Mouse (Mus musculus) adrenal gland, postnatal 10 days (tissue): ENCODE results near the gene Zkscan17. TPM values are rescaled to one million over a fixed set of nuclear protein-coding genes. Genes with fewer than 3 reads are reported as not detected.
A peak's percentile ranks its signal among the peaks of the same experiment; 100 is the strongest.
"Not testable (repeated sequence)": the region's sequence is repeated elsewhere in the genome, so short reads cannot be mapped to it uniquely, and the experiment has no call there.

ENCODE experiments used
- DNase-seq: peaks from one replicate; pipeline ENCODE4 v3.0.0; 2021; ENCODE audit warnings: mixed read lengths
- long read RNA-seq, 2 experiments: library from polyadenylated mRNA; stranded (forward); transcript quantifications; one replicate each; pipeline ENCODE4 v2.0.0; 2021
- total RNA-seq, 2 experiments: library from RNA; stranded (reverse); gene quantifications; 2 replicates each; pipeline ENCODE4 v1.2.3; 2021

Zkscan17 gene
- 10 to 100 TPM; 22.6 to 23.4 TPM for total RNA-seq
- long read RNA-seq, experiment 1, partial matches to known transcripts: 1 of 19 reads
- long read RNA-seq, experiment 1, other reads (novel, unspliced or antisense): 18 of 19 reads
- long read RNA-seq, experiment 2, full-length matches to known transcripts: 5 of 12 reads
- long read RNA-seq, experiment 2, partial matches to known transcripts: 1 of 12 reads
- long read RNA-seq, experiment 2, other reads (novel, unspliced or antisense): 6 of 12 reads

- peak; percentile 49 for DNase-seq
Measured at GRCm38 (mm10) chr11:59526472-59527080, at the start of gene Zkscan17. Zkscan17 (minus strand) TSS chr11:59526751.

GRCm38 (mm10) chr11:59576135-59576534, 49.6 kb upstream of the Zkscan17 start, which contains the start of gene Olfr222:
Olfr222 (minus strand) TSS chr11:59576235.
- not testable (repeated sequence) for DNase-seq

- DNase-seq: peak; percentile 64
Measured at GRCm38 (mm10) chr11:59575726-59576125, 49.2 kb upstream of the Zkscan17 start.

GRCm38 (mm10) chr11:59569306-59569705, 42.8 kb upstream of the Zkscan17 start:
- DNase-seq: peak; percentile 29

GRCm38 (mm10) chr11:59562837-59563236, 36.3 kb upstream of the Zkscan17 start:
- DNase-seq: no peak

GRCm38 (mm10) chr11:59562336-59562735, 35.8 kb upstream of the Zkscan17 start:
- no peak for DNase-seq

GRCm38 (mm10) chr11:59560906-59561305, 34.4 kb upstream of the Zkscan17 start:
- no peak for DNase-seq

- DNase-seq: no peak
Measured at GRCm38 (mm10) chr11:59554535-59554934, 28.0 kb upstream of the Zkscan17 start.

- DNase-seq: no peak
Measured at GRCm38 (mm10) chr11:59554127-59554526, 27.6 kb upstream of the Zkscan17 start.

- no peak for DNase-seq
Measured at GRCm38 (mm10) chr11:59544005-59544404, 17.5 kb upstream of the Zkscan17 start.

GRCm38 (mm10) chr11:59543376-59543775, 16.8 kb upstream of the Zkscan17 start:
- DNase-seq: no peak

GRCm38 (mm10) chr11:59542442-59542841, 15.9 kb upstream of the Zkscan17 start:
- no peak for DNase-seq

- DNase-seq: no peak
Measured at GRCm38 (mm10) chr11:59541324-59541723, 14.8 kb upstream of the Zkscan17 start, which contains the start of gene Nlrp3. Nlrp3 (plus strand) TSS chr11:59541568.

- DNase-seq: no peak
Measured at GRCm38 (mm10) chr11:59540123-59540522, 13.6 kb upstream of the Zkscan17 start.

GRCm38 (mm10) chr11:59538387-59538786, 11.8 kb upstream of the Zkscan17 start:
- peak; percentile 77 for DNase-seq

GRCm38 (mm10) chr11:59537218-59538130, 10.9 kb upstream of the Zkscan17 start:
- DNase-seq: peak; percentile 50

GRCm38 (mm10) chr11:59531562-59531961, 5.0 kb upstream of the Zkscan17 start:
- DNase-seq: no peak

- no peak for DNase-seq
Measured at GRCm38 (mm10) chr11:59530870-59531535, 4.5 kb upstream of the Zkscan17 start.

GRCm38 (mm10) chr11:59530221-59530620, 3.7 kb upstream of the Zkscan17 start:
- DNase-seq: no peak

- peak; percentile 81 for DNase-seq
Measured at GRCm38 (mm10) chr11:59525237-59525636, 1.3 kb downstream of the Zkscan17 start.

- no peak for DNase-seq
Measured at GRCm38 (mm10) chr11:59524150-59524549, 2.4 kb downstream of the Zkscan17 start.
